Mouse (Mus musculus): ENCODE data around the gene Hist1h4n. TPM values are rescaled to one million over a fixed set of nuclear protein-coding genes. Genes with fewer than 3 reads are reported as not detected.
A peak's percentile ranks its signal among the peaks of the same experiment; 100 is the strongest.
"Not testable (repeated sequence)": the region's sequence is repeated elsewhere in the genome, so short reads cannot be mapped to it uniquely, and the experiment has no call there.

The Hist1h4n gene
- polyA plus RNA-seq, 1 experiment from 2014 or later: 10.7 TPM

DNA sequence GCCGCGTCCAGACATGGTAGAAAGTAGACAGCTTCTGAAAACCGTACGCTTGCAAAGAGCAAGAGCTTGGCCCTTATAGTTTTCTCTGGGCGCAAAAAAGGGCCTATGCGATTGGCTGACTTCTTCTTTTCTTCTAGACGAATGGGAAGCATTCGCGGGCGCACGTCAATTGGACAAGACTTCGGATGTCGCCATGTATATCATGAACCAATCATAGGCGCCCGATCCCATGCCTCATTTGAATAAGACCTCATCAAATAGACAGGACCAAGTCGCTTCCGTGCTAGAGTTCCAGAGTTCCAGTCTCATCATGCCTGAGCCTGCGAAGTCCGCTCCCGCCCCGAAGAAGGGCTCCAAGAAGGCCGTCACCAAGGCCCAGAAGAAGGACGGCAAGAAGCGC, 1.5 kb upstream of the Hist1h4n start, which contains the start of the genes Hist1h2ap and Hist1h2br:
Gene Hist1h2ap (minus strand): TSS at position 47 of the 400 bp plus-strand sequence.
Gene Hist1h2br (plus strand): TSS at position 283 of the 400 bp plus-strand sequence.
- not testable (repeated sequence) for H3K9ac ChIP-seq; H3K9me3 ChIP-seq (replicated peaks); H3K4me2 ChIP-seq (replicated peaks); H3K27ac ChIP-seq (replicated peaks); H3K4me3 ChIP-seq (replicated peaks); H3K27me3 ChIP-seq; H3K4me1 ChIP-seq; H3K36me3 ChIP-seq
- peak; percentile 93 for ATAC-seq (ENCODE audit: insufficient number of reproducible peaks, low FRiP score, low TSS enrichment, low read depth)
- no CpG with 5 or more reads among the region's 24 CpGs for WGBS

DNA sequence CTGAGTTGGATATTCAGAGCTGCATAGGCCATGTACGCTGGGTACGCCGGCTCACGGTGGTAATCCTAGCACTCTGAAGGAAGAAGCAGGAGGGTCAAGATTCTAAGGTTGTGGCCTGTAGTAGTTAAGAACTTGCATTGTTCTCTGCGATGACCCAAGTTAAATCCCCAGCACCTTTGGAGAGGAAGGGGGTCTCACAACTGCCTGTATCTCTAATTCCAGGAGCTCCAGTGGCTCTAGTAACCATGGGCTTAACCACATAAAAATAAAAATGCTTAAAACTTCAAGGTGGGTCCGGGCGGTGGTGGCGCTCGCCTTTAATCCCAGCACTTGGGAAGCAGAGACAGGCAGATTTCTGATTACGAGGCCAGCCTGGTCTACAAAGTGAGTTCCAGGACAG, 1.7 kb downstream of the Hist1h4n start:
- no peaks in the 10 kb centered on the region for H3K9me3 ChIP-seq (replicated peaks)
- ATAC-seq (ENCODE audit: insufficient number of reproducible peaks, low FRiP score, low TSS enrichment, low read depth): no peak
- H3K4me1 ChIP-seq: no peaks in the 10 kb centered on the region
- no peak overlapping the region for H3K9ac ChIP-seq
- H3K4me2 ChIP-seq (replicated peaks): no peak overlapping the region
- no peaks in the 10 kb centered on the region; the same call in 1 of the 2 replicates for H3K36me3 ChIP-seq
- no peak overlapping the region for H3K4me3 ChIP-seq (replicated peaks)
- 82% methylated on average over 10 of the region's 10 CpGs for WGBS
- H3K27ac ChIP-seq (replicated peaks): 0 out of 2 replicates have a peak overlapping the region, but pooled peaks have one; percentile 11
- H3K27me3 ChIP-seq: no peaks in the 10 kb centered on the region

DNA sequence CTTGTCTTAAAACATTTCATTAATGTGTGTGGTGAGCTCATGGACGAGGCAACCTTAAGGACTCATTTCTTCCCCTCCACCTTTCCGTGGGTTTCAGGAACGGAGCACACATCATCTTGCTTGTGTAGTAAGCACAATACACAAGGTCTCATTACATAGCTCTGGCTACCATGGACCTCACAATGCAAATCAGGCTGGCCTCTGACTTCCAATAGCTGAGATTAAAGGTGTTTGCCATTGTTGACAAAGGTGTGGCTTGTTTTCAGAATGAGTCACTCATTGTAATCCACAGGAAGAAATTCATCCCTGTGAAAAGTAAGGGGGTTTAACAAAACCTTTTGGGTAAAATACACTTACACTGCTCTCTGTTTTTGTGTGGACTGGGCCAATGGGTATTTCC, 3.5 kb downstream of the Hist1h4n start:
- no peaks in the 10 kb centered on the region for H3K9me3 ChIP-seq (replicated peaks)
- ATAC-seq (ENCODE audit: insufficient number of reproducible peaks, low FRiP score, low TSS enrichment, low read depth): no peak

GRCm38 (mm10) chr13:21820082-21820890, 11.7 kb downstream of the Hist1h4n start:
- H3K27me3 ChIP-seq; H3K9me3 ChIP-seq (replicated peaks); ATAC-seq (ENCODE audit: insufficient number of reproducible peaks, low FRiP score, low TSS enrichment, low read depth); H3K9ac ChIP-seq; H3K4me3 ChIP-seq (replicated peaks); H3K27ac ChIP-seq (replicated peaks); H3K4me1 ChIP-seq; H3K4me2 ChIP-seq (replicated peaks); H3K36me3 ChIP-seq: not testable (repeated sequence)
- 69% methylated on average over 8 of the region's 16 CpGs for WGBS

More for the DNA sequence above, 3.5 kb downstream of the Hist1h4n start:
- Histone ChIP-seq H3K9ac (no peak overlapping the region), H3K36me3 (no peaks in the 10 kb centered on the region; the same call in 1 of the 2 replicates), H3K27ac (replicated peaks) (no peak overlapping the region), H3K27me3 (no peaks in the 10 kb centered on the region), H3K4me1 (no peaks in the 10 kb centered on the region), H3K4me2 (replicated peaks) (no peak overlapping the region), H3K4me3 (replicated peaks) (no peak overlapping the region)
- 79% methylated on average over 3 of the region's 3 CpGs for WGBS

- not testable (repeated sequence) for H3K9me3 ChIP-seq (replicated peaks); H3K36me3 ChIP-seq; H3K27me3 ChIP-seq; H3K27ac ChIP-seq (replicated peaks); H3K4me1 ChIP-seq; H3K9ac ChIP-seq
- whole genome bisulfite sequencing: 0% methylated on average over 14 of the region's 14 CpGs
- Histone ChIP-seq H3K4me3 (replicated peaks) (peak overlapping the region; percentile 16; the same call in 1 of the 2 replicates), H3K4me2 (replicated peaks) (peak overlapping the region; percentile 40)
- ATAC-seq (ENCODE audit: insufficient number of reproducible peaks, low FRiP score, low TSS enrichment, low read depth): peak; percentile 44; the same call in 1 of the 2 replicates
Observed at GRCm38 (mm10) chr13:21812092-21812491, 19.9 kb downstream of the Hist1h4n start.

GRCm38 (mm10) chr13:21811539-21811938, 20.5 kb downstream of the Hist1h4n start, which contains the start of gene Hist1h4m:
Gene Hist1h4m, plus strand, starts transcription at chr13:21811746.
- H3K4me1 ChIP-seq; H3K27ac ChIP-seq (replicated peaks); H3K9me3 ChIP-seq (replicated peaks); H3K36me3 ChIP-seq; H3K9ac ChIP-seq; H3K27me3 ChIP-seq: not testable (repeated sequence)
- WGBS: no CpG with 5 or more reads among the region's 24 CpGs
- Histone ChIP-seq H3K4me3 (replicated peaks) (peak within 1 kb of the TSS; percentile 16; the same call in 1 of the 2 replicates), H3K4me2 (replicated peaks) (peak within 1 kb of the TSS; percentile 40)
- ATAC-seq (ENCODE audit: insufficient number of reproducible peaks, low FRiP score, low TSS enrichment, low read depth): peak; percentile 67; the same call in 1 of the 2 replicates

DNA sequence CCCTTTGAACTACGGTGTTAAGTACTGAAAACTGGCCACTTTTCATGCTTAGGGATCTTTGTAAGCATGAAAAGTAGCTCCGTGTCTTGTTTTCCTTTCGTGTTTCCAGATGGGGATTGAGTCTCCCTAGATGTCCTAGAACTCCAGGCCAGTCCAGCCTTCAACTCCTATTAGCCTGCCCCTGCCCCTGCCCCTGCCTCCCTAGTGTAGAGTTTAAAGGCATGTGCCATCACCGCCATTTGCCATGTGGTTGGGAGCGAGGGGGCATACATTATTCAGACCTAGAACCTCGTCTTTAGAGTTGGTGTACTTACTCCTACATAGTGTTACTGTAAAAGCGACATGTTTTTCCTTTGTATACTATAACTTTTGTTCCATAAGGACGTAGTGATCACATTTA, 20.9 kb downstream of the Hist1h4n start:
- H3K27me3 ChIP-seq; H3K36me3 ChIP-seq; H3K4me2 ChIP-seq (replicated peaks); H3K4me3 ChIP-seq (replicated peaks); H3K4me1 ChIP-seq; H3K9me3 ChIP-seq (replicated peaks); H3K9ac ChIP-seq; H3K27ac ChIP-seq (replicated peaks): not testable (repeated sequence)
- 0 out of 2 replicates have a peak, but pooled peaks have one; percentile 23 for ATAC-seq (ENCODE audit: insufficient number of reproducible peaks, low FRiP score, low TSS enrichment, low read depth)
- WGBS: no CpG with 5 or more reads among the region's 8 CpGs

- not testable (repeated sequence) for H3K4me2 ChIP-seq (replicated peaks); H3K9me3 ChIP-seq (replicated peaks); H3K36me3 ChIP-seq; H3K4me1 ChIP-seq; H3K27me3 ChIP-seq; H3K4me3 ChIP-seq (replicated peaks); H3K9ac ChIP-seq; H3K27ac ChIP-seq (replicated peaks)
- peak; percentile 96 for ATAC-seq (ENCODE audit: insufficient number of reproducible peaks, low FRiP score, low TSS enrichment, low read depth)
- WGBS: no CpG with 5 or more reads among the region's 23 CpGs
Observed at GRCm38 (mm10) chr13:21810073-21810472, 21.9 kb downstream of the Hist1h4n start, which contains the start of the genes Hist1h2bq and Hist1h2ao. Gene Hist1h2bq, minus strand, starts transcription at chr13:21810197. Gene Hist1h2ao, plus strand, starts transcription at chr13:21810465.

DNA sequence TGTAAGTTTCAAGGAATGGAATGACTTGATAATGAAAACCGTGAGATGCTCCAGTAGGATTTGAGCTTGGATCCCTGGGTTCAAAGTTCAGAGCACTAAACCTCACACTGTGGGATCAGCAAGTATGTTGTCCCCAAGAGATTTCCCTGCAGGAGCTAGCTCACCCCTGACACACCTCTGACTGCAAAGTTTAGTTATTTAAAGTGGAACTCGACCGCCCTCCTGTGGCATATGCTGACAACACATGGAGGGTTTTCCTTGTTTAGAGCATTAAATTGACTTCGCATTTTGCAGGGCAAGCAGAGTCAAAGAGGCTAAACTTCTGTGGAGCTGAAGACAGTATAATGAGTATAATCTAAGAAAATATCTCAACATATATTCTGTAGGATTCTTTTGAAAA, 28.9 kb downstream of the Hist1h4n start:
- H3K4me1 ChIP-seq; H3K9me3 ChIP-seq (replicated peaks); H3K36me3 ChIP-seq; H3K4me2 ChIP-seq (replicated peaks); H3K4me3 ChIP-seq (replicated peaks); H3K9ac ChIP-seq; H3K27ac ChIP-seq (replicated peaks); H3K27me3 ChIP-seq: not testable (repeated sequence)
- peak; percentile 66; the same call in 1 of the 2 replicates for ATAC-seq (ENCODE audit: insufficient number of reproducible peaks, low FRiP score, low TSS enrichment, low read depth)
- no CpG with 5 or more reads among the region's 4 CpGs for WGBS

GRCm38 (mm10) chr13:21797163-21797562, 34.8 kb downstream of the Hist1h4n start:
- H3K9ac ChIP-seq; ATAC-seq (ENCODE audit: insufficient number of reproducible peaks, low FRiP score, low TSS enrichment, low read depth); H3K27me3 ChIP-seq; H3K36me3 ChIP-seq; H3K4me3 ChIP-seq (replicated peaks); H3K4me1 ChIP-seq; H3K9me3 ChIP-seq (replicated peaks); H3K27ac ChIP-seq (replicated peaks); H3K4me2 ChIP-seq (replicated peaks): not testable (repeated sequence)

DNA sequence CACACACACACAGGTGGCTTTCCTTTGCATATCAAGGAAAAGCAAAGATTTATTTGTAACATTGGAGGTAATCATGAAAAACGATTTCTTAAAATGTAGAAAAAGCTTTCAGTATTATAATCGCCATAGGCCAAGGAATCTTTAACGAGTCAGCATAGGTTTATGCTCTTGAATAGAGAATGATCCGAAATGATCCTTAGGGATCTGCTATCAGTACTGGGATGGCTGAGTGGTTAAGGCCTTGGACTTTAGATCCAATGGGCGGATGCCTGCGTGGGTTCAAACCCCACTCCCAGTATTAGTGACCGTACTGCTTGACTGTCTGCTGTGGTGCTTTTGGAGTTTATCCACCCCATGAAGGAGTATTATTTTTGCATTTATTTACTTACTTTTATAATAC, 36.4 kb downstream of the Hist1h4n start:
- 87% methylated on average over 7 of the region's 7 CpGs for WGBS
- no peak overlapping the region for H3K4me2 ChIP-seq (replicated peaks)
- H3K27ac ChIP-seq (replicated peaks): no peak overlapping the region
- H3K9ac ChIP-seq: no peak overlapping the region
- H3K36me3 ChIP-seq: no peaks in the 10 kb centered on the region
- H3K4me1 ChIP-seq: peaks cover 5% of the 10 kb centered on the region; the same call in 1 of the 2 replicates
- H3K9me3 ChIP-seq (replicated peaks): no peaks in the 10 kb centered on the region
- H3K4me3 ChIP-seq (replicated peaks): no peak overlapping the region
- no peak for ATAC-seq (ENCODE audit: insufficient number of reproducible peaks, low FRiP score, low TSS enrichment, low read depth)
- no peaks in the 10 kb centered on the region for H3K27me3 ChIP-seq

All from embryonic facial prominence, embryonic 15.5 days (tissue).